Mouse (Mus musculus): ENCODE measurements around the gene Fgfr2. TPM values are rescaled to one million over a fixed set of nuclear protein-coding genes. Genes with fewer than 3 reads are reported as not detected.

Fgfr2 gene
- polyA plus RNA-seq, 1 experiment, result 3.0 TPM

DNA sequence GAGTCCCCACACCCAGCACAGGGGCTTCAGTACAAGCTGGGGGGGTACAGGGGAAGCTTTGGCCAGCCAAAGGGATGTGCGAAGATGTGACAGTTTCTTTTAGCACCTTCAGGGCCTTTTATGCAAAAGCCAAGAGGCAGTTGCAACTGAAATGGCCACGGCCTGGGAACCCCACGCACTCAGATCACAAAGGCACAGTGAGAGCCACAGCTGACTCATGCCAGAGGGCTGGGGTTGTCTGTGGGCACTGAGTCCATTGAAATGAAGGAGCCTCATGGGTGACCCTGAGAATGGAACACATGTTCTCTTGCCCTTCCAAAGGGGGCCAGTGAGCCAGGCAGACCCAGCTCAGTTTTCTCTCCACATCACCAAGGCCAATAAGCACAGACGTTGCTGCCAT, 114.5 kb downstream of the Fgfr2 start:
- H3K4me1 ChIP-seq (ENCODE audit: control insufficient read depth, insufficient read depth, low read length), result no peaks in the 10 kb centered on the region; the same call in 1 of the 2 replicates

DNA sequence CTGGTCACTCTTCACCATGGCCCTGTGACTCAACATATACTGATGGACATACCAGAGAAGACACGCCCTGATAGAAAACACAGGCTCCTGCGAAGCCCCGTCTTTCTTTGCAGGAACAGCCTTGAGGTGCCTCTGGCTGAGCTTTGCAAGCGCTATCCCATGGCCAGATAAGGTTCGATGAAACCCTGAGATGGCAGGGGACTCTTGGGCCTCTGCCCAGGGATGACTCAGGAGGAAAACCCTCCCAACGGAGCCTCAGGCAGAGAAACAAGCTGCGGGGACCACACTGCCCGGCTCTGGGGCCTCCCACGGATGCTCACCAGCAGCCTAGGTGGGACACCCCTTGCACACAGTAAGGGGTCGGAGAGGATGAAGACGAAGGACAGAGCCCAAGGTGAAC, 115.8 kb downstream of the Fgfr2 start:
- Histone ChIP-seq H3K4me1 (ENCODE audit: control insufficient read depth, insufficient read depth, low read length) (no peaks in the 10 kb centered on the region; the same call in 1 of the 2 replicates), H3K27ac (ENCODE audit: control insufficient read depth, insufficient read depth, low read depth, low read length) (no peak overlapping the region; the same call in 1 of the 2 replicates), H3K36me3 (ENCODE audit: control insufficient read depth, insufficient read depth, low read length) (no peaks in the 10 kb centered on the region), H3K27me3 (ENCODE audit: control insufficient read depth, insufficient read depth, low read length) (no peaks in the 10 kb centered on the region), H3K4me3 (ENCODE audit: control insufficient read depth, low read depth, low read length) (no peak overlapping the region)
- no peak for TF ChIP-seq POLR2A (IDR thresholded peaks at IDR 0.05; ENCODE audit: control insufficient read depth, low read depth, low read length)
- no peak for TF ChIP-seq CTCF (IDR thresholded peaks at IDR 0.05; ENCODE audit: control insufficient read depth, insufficient read depth, insufficient replicate concordance, low read depth, low read length)

More for the DNA sequence above, 114.5 kb downstream of the Fgfr2 start:
- Histone ChIP-seq H3K27me3 (ENCODE audit: control insufficient read depth, insufficient read depth, low read length) (no peaks in the 10 kb centered on the region), H3K36me3 (ENCODE audit: control insufficient read depth, insufficient read depth, low read length) (no peaks in the 10 kb centered on the region), H3K27ac (ENCODE audit: control insufficient read depth, insufficient read depth, low read depth, low read length) (no peak overlapping the region), H3K4me3 (ENCODE audit: control insufficient read depth, low read depth, low read length) (no peak overlapping the region)
- TF ChIP-seq POLR2A (IDR thresholded peaks at IDR 0.05; ENCODE audit: control insufficient read depth, low read depth, low read length), result no peak
- no peak for TF ChIP-seq CTCF (IDR thresholded peaks at IDR 0.05; ENCODE audit: control insufficient read depth, insufficient read depth, insufficient replicate concordance, low read depth, low read length)

DNA sequence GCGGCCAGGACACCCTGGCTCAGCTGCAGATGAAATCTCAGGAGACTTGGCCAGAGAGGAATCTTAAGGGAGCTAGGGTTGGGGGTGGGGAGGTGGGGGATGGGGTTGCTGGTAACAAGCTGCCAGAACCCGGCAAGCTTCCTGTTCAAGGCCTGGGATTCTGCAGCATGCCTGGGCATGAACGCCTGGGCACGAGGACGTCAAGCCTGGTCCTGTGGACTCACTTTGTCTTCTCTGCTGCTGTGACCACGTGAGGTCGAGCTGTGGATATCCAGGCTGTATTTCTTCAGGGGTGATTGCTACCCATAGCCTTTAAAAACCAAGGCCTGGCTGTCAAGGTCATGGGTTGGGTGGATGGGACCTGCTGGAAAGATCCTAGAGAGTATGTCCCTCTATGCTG, 117.4 kb downstream of the Fgfr2 start:
- Histone ChIP-seq H3K36me3 (ENCODE audit: control insufficient read depth, insufficient read depth, low read length) (no peaks in the 10 kb centered on the region), H3K27ac (ENCODE audit: control insufficient read depth, insufficient read depth, low read depth, low read length) (no peak overlapping the region), H3K4me3 (ENCODE audit: control insufficient read depth, low read depth, low read length) (no peak overlapping the region), H3K4me1 (ENCODE audit: control insufficient read depth, insufficient read depth, low read length) (no peaks in the 10 kb centered on the region; the same call in 1 of the 2 replicates), H3K27me3 (ENCODE audit: control insufficient read depth, insufficient read depth, low read length) (no peaks in the 10 kb centered on the region)
- TF ChIP-seq POLR2A (IDR thresholded peaks at IDR 0.05; ENCODE audit: control insufficient read depth, low read depth, low read length) (no peak), CTCF (IDR thresholded peaks at IDR 0.05; ENCODE audit: control insufficient read depth, insufficient read depth, insufficient replicate concordance, low read depth, low read length) (no peak)

DNA sequence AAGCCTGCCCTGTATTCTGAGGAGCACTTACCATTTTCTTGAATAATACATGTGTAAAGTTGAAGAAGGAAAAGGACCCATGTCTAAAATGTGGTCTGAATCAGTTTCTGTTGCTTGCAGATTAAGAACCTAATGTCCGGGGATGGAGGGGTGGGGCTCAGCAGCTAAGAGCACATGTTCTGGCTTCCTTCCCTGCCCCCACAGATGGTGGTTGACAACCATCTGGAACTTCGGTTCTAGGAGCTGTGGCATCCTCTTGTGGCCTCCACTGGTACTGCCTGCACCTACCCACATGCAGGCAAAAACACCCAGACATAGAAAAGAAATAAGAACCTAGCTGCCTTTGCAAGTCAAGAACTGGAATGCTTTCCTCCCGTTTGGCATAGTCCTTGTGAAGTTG, 119.7 kb downstream of the Fgfr2 start:
- Histone ChIP-seq H3K4me1 (ENCODE audit: control insufficient read depth, insufficient read depth, low read length) (no peaks in the 10 kb centered on the region; the same call in 1 of the 2 replicates), H3K27ac (ENCODE audit: control insufficient read depth, insufficient read depth, low read depth, low read length) (no peak overlapping the region), H3K27me3 (ENCODE audit: control insufficient read depth, insufficient read depth, low read length) (no peaks in the 10 kb centered on the region), H3K36me3 (ENCODE audit: control insufficient read depth, insufficient read depth, low read length) (peaks cover 2% of the 10 kb centered on the region), H3K4me3 (ENCODE audit: control insufficient read depth, low read depth, low read length) (no peak overlapping the region)
- peak; percentile 83; the same call in 1 of the 2 replicates for TF ChIP-seq CTCF (IDR thresholded peaks at IDR 0.05; ENCODE audit: control insufficient read depth, insufficient read depth, insufficient replicate concordance, low read depth, low read length)
- TF ChIP-seq POLR2A (IDR thresholded peaks at IDR 0.05; ENCODE audit: control insufficient read depth, low read depth, low read length), result no peak

GRCm38 (mm10) chr7:133002271-133002670, 120.9 kb downstream of the Fgfr2 start:
- TF ChIP-seq CTCF (IDR thresholded peaks at IDR 0.05; ENCODE audit: control insufficient read depth, insufficient read depth, insufficient replicate concordance, low read depth, low read length), result no peak
- no peak for TF ChIP-seq POLR2A (IDR thresholded peaks at IDR 0.05; ENCODE audit: control insufficient read depth, low read depth, low read length)
- Histone ChIP-seq H3K4me1 (ENCODE audit: control insufficient read depth, insufficient read depth, low read length) (no peaks in the 10 kb centered on the region; the same call in 1 of the 2 replicates), H3K4me3 (ENCODE audit: control insufficient read depth, low read depth, low read length) (peak overlapping the region; percentile 75), H3K27me3 (ENCODE audit: control insufficient read depth, insufficient read depth, low read length) (no peaks in the 10 kb centered on the region), H3K36me3 (ENCODE audit: control insufficient read depth, insufficient read depth, low read length) (peaks cover 2% of the 10 kb centered on the region), H3K27ac (ENCODE audit: control insufficient read depth, insufficient read depth, low read depth, low read length) (no peak overlapping the region)

DNA sequence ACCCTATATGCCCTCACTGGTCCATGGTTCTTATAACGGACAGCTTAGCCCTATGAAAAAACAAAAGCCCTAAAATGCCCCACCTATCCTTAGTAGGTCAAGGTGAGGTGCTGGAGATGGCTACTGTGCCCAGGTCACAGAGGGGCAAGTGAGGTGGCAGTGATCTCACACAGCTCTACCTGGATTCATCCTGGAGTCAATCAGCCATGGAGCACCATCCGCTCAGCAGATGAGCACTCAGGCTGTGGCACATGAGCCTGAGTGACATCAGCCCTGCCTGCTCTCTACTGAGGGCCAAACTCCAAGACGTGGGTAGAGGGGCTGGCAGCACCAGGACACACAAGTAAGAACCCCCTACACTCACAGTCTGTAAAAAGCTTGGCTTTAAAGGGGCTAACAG, 121.8 kb downstream of the Fgfr2 start:
- Histone ChIP-seq H3K4me3 (ENCODE audit: control insufficient read depth, low read depth, low read length) (peak overlapping the region; percentile 75), H3K27ac (ENCODE audit: control insufficient read depth, insufficient read depth, low read depth, low read length) (no peak overlapping the region; the same call in 1 of the 2 replicates), H3K36me3 (ENCODE audit: control insufficient read depth, insufficient read depth, low read length) (peaks cover 2% of the 10 kb centered on the region), H3K27me3 (ENCODE audit: control insufficient read depth, insufficient read depth, low read length) (no peaks in the 10 kb centered on the region), H3K4me1 (ENCODE audit: control insufficient read depth, insufficient read depth, low read length) (no peaks in the 10 kb centered on the region)
- TF ChIP-seq CTCF (IDR thresholded peaks at IDR 0.05; ENCODE audit: control insufficient read depth, insufficient read depth, insufficient replicate concordance, low read depth, low read length) (no peak), POLR2A (IDR thresholded peaks at IDR 0.05; ENCODE audit: control insufficient read depth, low read depth, low read length) (peak; percentile 56; the same call in 1 of the 2 replicates)

- Histone ChIP-seq H3K27me3 (ENCODE audit: control insufficient read depth, insufficient read depth, low read length) (no peaks in the 10 kb centered on the region), H3K36me3 (ENCODE audit: control insufficient read depth, insufficient read depth, low read length) (peaks cover 2% of the 10 kb centered on the region), H3K27ac (ENCODE audit: control insufficient read depth, insufficient read depth, low read depth, low read length) (no peak overlapping the region), H3K4me3 (ENCODE audit: control insufficient read depth, low read depth, low read length) (no peak overlapping the region), H3K4me1 (ENCODE audit: control insufficient read depth, insufficient read depth, low read length) (peaks cover 2% of the 10 kb centered on the region; the same call in 1 of the 2 replicates)
- TF ChIP-seq POLR2A (IDR thresholded peaks at IDR 0.05; ENCODE audit: control insufficient read depth, low read depth, low read length), result no peak
- TF ChIP-seq CTCF (IDR thresholded peaks at IDR 0.05; ENCODE audit: control insufficient read depth, insufficient read depth, insufficient replicate concordance, low read depth, low read length), result no peak
These were observed 124.1 kb downstream of the Fgfr2 start for GRCm38 (mm10) chr7:132999061-132999460.
